Mouse (Mus musculus): ENCODE measurements around the gene Sema4d.

- TF ChIP-seq POLR2A (IDR thresholded peaks at IDR 0.05; ENCODE audit: borderline replicate concordance, extremely low read depth, insufficient read depth, insufficient read length, poor library complexity, severe bottlenecking) (no peak), CTCF (IDR thresholded peaks at IDR 0.05; ENCODE audit: borderline replicate concordance, extremely low read depth, insufficient read depth, insufficient read length) (no peak)
These were observed 55.5 kb downstream of the Sema4d start for GRCm38 (mm10) chr13:51737949-51738513.
